Mouse (Mus musculus) liver, embryonic 14.5 days (tissue): ENCODE data around the gene Mip. TPM values are rescaled to one million over a fixed set of nuclear protein-coding genes. Genes with fewer than 3 reads are reported as not detected.

Experiments
- ATAC-seq: fragments of 200-750 bp; cut with Nextera tagmentation; 2 replicates; pipeline ENCODE4 v1.8.0; 2017; ENCODE audit warnings: moderate number of reproducible peaks, mild to moderate bottlenecking, moderate library complexity; ENCODE audit not compliant: insufficient read depth
- DNase-seq, 3 experiments: peaks; one replicate each; pipeline ENCODE4 v3.0.0-alpha.2; 2012 to 2013; ENCODE audit warnings: low read depth in 3 of 3, low spot score in 3 of 3
- H3K27ac ChIP-seq: fragments of 300-500 bp; sonication (generic); 2 replicates; pipeline ENCODE4 v1.5.1; 2014; ENCODE audit warnings: moderate library complexity, mild to moderate bottlenecking, control low read depth, inconsistent platforms
- H3K27me3 ChIP-seq: fragments of 300-500 bp; sonication (generic); 2 replicates; pipeline ENCODE4 v1.6.1; 2014; ENCODE audit warnings: mild to moderate bottlenecking, low read length, moderate library complexity; ENCODE audit not compliant: control insufficient read depth, insufficient read depth
- H3K36me3 ChIP-seq: fragments of 300-500 bp; sonication (generic); replicated peaks from 2 replicates; pipeline ENCODE4 v1.6.1; 2014; ENCODE audit warnings: low read depth; ENCODE audit not compliant: control insufficient read depth, insufficient read depth
- H3K4me1 ChIP-seq, 2 experiments: fragments of 200-500 bp in 1 of 2; fragments of 300-500 bp in 1 of 2; sonication (generic) in 1 of 2; replicated peaks; 2 replicates each; pipeline ENCODE4 v1.6.1; 2012 to 2014; ENCODE audit warnings: antibody characterized with exemption in 1 of 2, inconsistent platforms in 1 of 2, low read length in 1 of 2; ENCODE audit not compliant: control insufficient read depth in 2 of 2, insufficient read depth in 2 of 2
- H3K4me2 ChIP-seq: fragments of 300-500 bp; sonication (generic); 2 replicates; pipeline ENCODE4 v1.6.1; 2014; ENCODE audit warnings: low read depth, mild to moderate bottlenecking, control low read depth, moderate library complexity
- H3K4me3 ChIP-seq, 2 experiments: fragments of 200-500 bp in 1 of 2; fragments of 300-500 bp in 1 of 2; sonication (generic) in 1 of 2; 2 replicates each; pipeline ENCODE4 v1.5.1; 2012 to 2014; ENCODE audit warnings: low read depth in 2 of 2, low read length in 2 of 2, mild to moderate bottlenecking in 2 of 2, control low read depth in 1 of 2, inconsistent platforms in 1 of 2, moderate library complexity in 1 of 2; ENCODE audit not compliant: insufficient read depth in 1 of 2
- H3K9ac ChIP-seq: fragments of 300-500 bp; sonication (generic); replicated peaks from 2 replicates; pipeline ENCODE4 v1.6.1; 2014; ENCODE audit warnings: mild to moderate bottlenecking, control low read depth, moderate library complexity
- H3K9me3 ChIP-seq: fragments of 300-500 bp; sonication (generic); 2 replicates; pipeline ENCODE4 v1.6.1; 2016; ENCODE audit warnings: low read length, mixed read lengths; ENCODE audit not compliant: control insufficient read depth
- CTCF ChIP-seq: IDR thresholded peaks from 2 replicates; pipeline ENCODE4 v1.5.1; 2016; ENCODE audit warnings: antibody characterized with exemption, low read depth, control low read depth
- EP300 ChIP-seq: IDR thresholded peaks from 2 replicates; pipeline ENCODE4 v1.6.1; 2016; ENCODE audit warnings: antibody characterized with exemption, low read depth
- WGBS: fragments of 180-500 bp; shearing (Covaris S2); extraction: QIAGEN DNeasy Blood & Tissue Kit; methylation state at CpG from one replicate; pipeline ENCODE4 v1.1.7; 2014; ENCODE audit not compliant: insufficient replicate concordance; 5-methylcytosine and 5-hydroxymethylcytosine counted together
- polyA plus RNA-seq, 2 experiments: library from polyadenylated mRNA; depleted of rRNA in 1 of 2; stranded (reverse) in 1 of 2; unstranded in 1 of 2; fragments of >200 nt; fragmentation: Nextera tagmentation in 1 of 2; extraction: Ambion mirVana in 1 of 2; gene quantifications; 2 replicates each; pipeline versions ENCODE4 v1.2.1 to v1.2.3; 2012 to 2014

Mip gene
- polyA plus RNA-seq (2012; rRNA removed) (0.02 TPM in 2 replicates), polyA plus RNA-seq (2014; fragmentation: Nextera tagmentation; extraction: Ambion mirVana) (not detected in 2 replicates)

DNA sequence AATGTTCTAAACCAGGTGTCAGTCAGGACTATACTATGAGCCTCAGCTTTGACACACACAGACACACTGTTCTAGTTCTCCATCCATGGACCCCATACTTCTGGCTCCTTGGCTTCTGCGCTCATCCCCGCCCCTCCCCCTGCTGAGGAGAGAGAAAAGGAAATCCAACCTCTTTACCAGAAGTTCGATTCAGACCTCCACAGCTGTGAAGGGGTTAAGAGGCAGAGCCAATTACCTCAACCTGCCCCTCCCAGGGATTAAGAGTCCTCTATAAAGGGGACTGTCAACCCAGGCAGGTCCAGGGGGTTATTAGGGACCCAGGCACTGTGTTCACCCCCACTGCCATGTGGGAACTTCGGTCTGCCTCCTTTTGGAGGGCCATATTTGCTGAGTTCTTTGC is at the start of gene Mip:
Mip (plus strand) TSS at position 301 of the 400 bp plus-strand sequence.
- no peak for DNase-seq
- Histone ChIP-seq H3K27ac (no peak within 1 kb of the TSS), H3K4me1 (peaks cover under 1% of the 10 kb centered on the region in 2 experiments), H3K27me3 (no peaks in the 10 kb centered on the region), H3K9ac (no peak within 1 kb of the TSS), H3K9me3 (no peaks in the 10 kb centered on the region), H3K4me2 (no peak within 1 kb of the TSS), H3K36me3 (no peaks in the 10 kb centered on the region), H3K4me3 (no peak within 1 kb of the TSS)
- 67% methylated on average over 4 of the region's 4 CpGs for WGBS
- no peak for ATAC-seq
- no peak for TF ChIP-seq CTCF
- no peak for TF ChIP-seq EP300

DNA sequence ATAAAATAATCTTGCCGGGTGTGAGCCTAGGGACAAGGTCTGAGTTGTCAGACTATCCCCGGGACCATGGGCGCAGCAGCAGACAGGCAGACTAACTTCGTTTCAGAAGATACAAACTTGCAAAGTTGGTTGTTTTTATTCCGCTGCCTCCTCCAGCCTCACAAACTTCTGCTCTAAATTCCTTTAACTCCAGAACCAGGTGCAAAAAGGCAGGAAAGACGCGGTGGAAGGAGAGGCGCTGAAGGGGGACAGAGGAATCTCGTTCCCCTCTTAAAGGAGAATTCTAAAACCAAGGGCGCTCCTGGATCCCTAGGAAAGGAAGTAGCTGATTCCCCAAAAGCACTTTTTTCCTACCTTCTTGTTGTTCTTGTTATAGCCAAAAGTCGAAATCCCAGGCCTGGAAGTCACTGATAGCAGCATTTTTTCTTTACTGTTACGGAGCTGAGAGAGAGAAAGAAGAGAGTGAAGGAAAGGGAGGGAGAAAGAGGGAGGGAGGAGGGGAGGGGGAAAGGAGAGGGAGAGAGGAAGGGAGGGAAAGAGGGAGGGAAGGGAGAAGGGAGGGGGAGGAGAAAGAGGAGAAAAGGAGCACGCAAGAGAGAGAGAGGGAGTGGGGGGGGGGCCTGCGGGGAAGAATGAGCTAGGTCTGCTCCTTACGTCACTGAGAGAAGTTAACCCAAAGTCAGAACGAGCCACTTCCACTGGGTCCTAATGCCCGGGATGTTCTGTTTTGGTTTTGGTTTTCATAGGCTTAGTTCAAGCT is 49.5 kb upstream of the Mip start:
- H3K27ac ChIP-seq = peak overlapping the region; percentile 51
- H3K27me3 ChIP-seq = no peaks in the 10 kb centered on the region
- TF ChIP-seq CTCF (no peak), EP300 (no peak)

GRCm38 (mm10) chr10:128177316-128177715 is 48.3 kb upstream of the Mip start:
- no peak for TF ChIP-seq CTCF
- no peak for TF ChIP-seq EP300
- no peak for ATAC-seq
- DNase-seq = no peak
- no peaks in the 10 kb centered on the region for H3K27me3 ChIP-seq
- no peak overlapping the region for H3K4me2 ChIP-seq
- H3K27ac ChIP-seq = no peak overlapping the region
- no peak overlapping the region for H3K4me3 ChIP-seq
- peaks cover 14 to 15% of the 10 kb centered on the region in 2 experiments for H3K4me1 ChIP-seq
- no peaks in the 10 kb centered on the region for H3K9me3 ChIP-seq
- WGBS = 70% methylated on average over 4 of the region's 4 CpGs
- H3K36me3 ChIP-seq = no peaks in the 10 kb centered on the region
- H3K9ac ChIP-seq = no peak overlapping the region

More for the DNA sequence above, 49.5 kb upstream of the Mip start:
- DNase-seq = peak; percentile 57 to 67 (median 64)
- Histone ChIP-seq H3K4me2 (peak overlapping the region; percentile 79), H3K4me1 (peaks cover 14 to 15% of the 10 kb centered on the region in 2 experiments), H3K4me3 (peak overlapping the region; percentile 67 to 81), H3K9me3 (no peaks in the 10 kb centered on the region), H3K9ac (peak overlapping the region; percentile 80), H3K36me3 (no peaks in the 10 kb centered on the region)
- WGBS = under 1% methylated on average over 17 of the region's 17 CpGs
- ATAC-seq = peak; percentile 78

- no peak for ATAC-seq
- no peaks in the 10 kb centered on the region for H3K9me3 ChIP-seq
- TF ChIP-seq EP300 (no peak), CTCF (no peak)
- H3K27ac ChIP-seq = no peak within 1 kb of the TSS
- DNase-seq = no peak
- peak within 1 kb of the TSS; percentile 10 to 30 for H3K4me3 ChIP-seq
- H3K4me1 ChIP-seq = peaks cover 14 to 15% of the 10 kb centered on the region in 2 experiments
- peak within 1 kb of the TSS; percentile 53 for H3K4me2 ChIP-seq
- 3% methylated on average over 6 of the region's 6 CpGs for WGBS
- H3K27me3 ChIP-seq = no peaks in the 10 kb centered on the region
- H3K9ac ChIP-seq = peak within 1 kb of the TSS; percentile 1
- no peaks in the 10 kb centered on the region for H3K36me3 ChIP-seq
These were observed 45.6 kb upstream of the Mip start, which contains the start of gene Rbms2 for GRCm38 (mm10) chr10:128179989-128180388. Gene Rbms2, minus strand, starts transcription at chr10:128180297.

DNA sequence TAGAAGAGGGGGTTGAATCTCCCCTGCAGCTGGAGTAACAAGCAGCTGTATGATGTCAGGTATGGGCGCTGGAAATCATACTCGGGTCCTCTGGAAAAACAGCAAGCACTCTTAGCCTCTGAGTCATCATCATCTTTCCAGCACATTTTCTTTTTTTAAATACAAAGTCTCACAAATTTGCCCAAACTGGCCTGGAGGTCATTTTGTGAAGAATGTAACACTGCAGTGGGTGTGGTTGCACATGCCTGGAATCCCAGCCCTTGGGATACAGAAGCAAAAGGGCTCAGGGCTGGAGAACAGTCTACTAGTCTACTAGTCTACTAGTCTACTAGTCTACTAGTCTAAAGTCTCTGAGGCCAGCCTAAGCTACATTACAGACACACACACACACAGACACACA is 41.3 kb upstream of the Mip start:
- Histone ChIP-seq H3K9me3 (no peaks in the 10 kb centered on the region), H3K4me2 (no peak overlapping the region), H3K4me3 (no peak overlapping the region), H3K36me3 (no peaks in the 10 kb centered on the region), H3K27me3 (no peaks in the 10 kb centered on the region), H3K4me1 (peaks cover 18 to 23% of the 10 kb centered on the region in 2 experiments), H3K9ac (no peak overlapping the region), H3K27ac (no peak overlapping the region)
- DNase-seq = no peak
- WGBS = 74% methylated on average over 2 of the region's 2 CpGs
- TF ChIP-seq EP300 (no peak), CTCF (no peak)
- no peak for ATAC-seq
